Mouse (Mus musculus) adrenal gland (tissue): ENCODE measurements around the gene Pax4.

Source experiments
- intact Hi-C: fragments of 180-260 bp; cut with DNase I; formaldehyde crosslinking; loops from one replicate; pipeline ENCODE4 v1.15.1; 2025
- long read RNA-seq, 2 experiments: library from polyadenylated mRNA; unstranded; transcript quantifications; one replicate each; pipeline ENCODE4 v2.0.0; 2020; ENCODE audit warnings: borderline replicate concordance in 1 of 2; ENCODE audit not compliant: insufficient replicate concordance in 1 of 2

Gene Pax4
- long read RNA-seq, experiment 1 = 0 reads
- long read RNA-seq, experiment 2 = 0 reads

GRCm38 (mm10) chr6:28449253-28449652 is at the start of gene Pax4:
Gene Pax4 (minus strand): TSS chr6:28449353.
- intact Hi-C loops = no loop called here

DNA sequence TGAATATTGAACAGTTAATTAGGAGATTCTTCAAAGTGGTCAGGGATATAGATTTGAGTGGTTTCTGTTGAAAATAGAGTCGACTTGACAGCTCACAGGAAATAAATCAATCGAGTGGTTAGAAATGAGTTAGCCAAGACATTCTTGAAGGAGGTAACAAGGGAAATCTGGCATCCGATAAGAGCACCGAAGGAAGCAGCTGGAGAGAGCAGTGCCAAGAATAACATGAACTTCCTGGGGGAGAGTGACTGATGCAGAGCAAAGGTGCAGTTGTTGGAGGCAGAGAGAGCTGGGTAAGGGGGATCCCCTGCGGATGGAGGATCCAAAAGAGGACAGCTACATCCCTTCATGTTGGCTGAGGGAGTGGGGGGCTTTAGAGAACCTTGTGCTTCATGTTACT is 48.7 kb upstream of the Pax4 start:
- intact Hi-C loops = no loop called here

- intact Hi-C loops = no loop called here
Observed at GRCm38 (mm10) chr6:28491198-28491597, 42.0 kb upstream of the Pax4 start.

GRCm38 (mm10) chr6:28490612-28491011 is 41.5 kb upstream of the Pax4 start:
- intact Hi-C loops = no loop called here

DNA sequence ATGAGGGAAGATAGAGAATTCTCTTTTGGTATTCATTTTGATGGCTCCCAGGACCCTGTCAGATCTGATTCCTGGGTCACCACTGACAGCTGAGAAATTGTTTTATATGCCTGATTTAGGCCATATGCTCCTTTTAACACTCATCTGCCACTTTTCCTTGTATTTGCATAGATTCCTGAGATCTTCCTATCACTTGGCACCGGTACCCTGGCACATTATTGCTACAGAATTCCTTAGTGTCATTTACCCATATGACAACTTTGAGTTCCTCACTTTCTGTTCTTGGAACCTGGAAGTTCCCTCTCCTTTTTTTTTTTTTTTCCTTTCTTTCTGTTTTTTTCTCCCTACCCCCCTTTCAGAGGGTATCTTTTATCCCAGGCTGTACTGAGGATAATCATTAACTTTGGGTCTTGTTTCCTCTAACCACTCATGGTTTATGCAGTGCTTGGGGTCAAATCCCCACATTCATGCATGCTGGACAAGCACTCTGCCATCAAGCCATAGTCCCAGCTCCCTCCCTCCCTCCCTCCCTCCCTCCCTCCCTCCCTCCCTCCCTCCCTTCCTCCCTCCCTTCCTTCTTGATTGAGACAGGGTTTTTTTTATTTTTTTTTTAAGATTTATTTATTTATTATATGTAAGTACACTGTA is 39.2 kb upstream of the Pax4 start:
- intact Hi-C loops = no loop called here

DNA sequence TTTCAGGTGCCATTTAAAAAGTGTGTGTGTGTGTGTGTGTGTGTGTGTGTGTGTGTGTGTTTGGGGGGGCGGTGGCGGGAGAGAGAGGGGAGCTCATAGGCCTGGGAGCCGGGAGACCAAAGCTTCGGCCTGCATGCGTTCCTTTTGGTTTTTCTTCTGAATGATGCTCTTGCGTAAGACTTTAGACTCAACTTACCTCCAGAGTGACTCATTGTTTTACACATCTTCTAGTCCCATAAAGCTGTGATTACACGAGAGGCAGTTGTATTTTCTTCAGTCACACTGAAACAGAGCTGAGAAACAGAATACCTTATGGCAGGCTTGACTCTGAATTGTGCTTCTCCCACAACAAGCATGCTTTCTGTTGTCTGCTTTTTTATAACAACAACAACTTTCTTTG is 37.8 kb upstream of the Pax4 start:
- intact Hi-C loops = no loop called here

DNA sequence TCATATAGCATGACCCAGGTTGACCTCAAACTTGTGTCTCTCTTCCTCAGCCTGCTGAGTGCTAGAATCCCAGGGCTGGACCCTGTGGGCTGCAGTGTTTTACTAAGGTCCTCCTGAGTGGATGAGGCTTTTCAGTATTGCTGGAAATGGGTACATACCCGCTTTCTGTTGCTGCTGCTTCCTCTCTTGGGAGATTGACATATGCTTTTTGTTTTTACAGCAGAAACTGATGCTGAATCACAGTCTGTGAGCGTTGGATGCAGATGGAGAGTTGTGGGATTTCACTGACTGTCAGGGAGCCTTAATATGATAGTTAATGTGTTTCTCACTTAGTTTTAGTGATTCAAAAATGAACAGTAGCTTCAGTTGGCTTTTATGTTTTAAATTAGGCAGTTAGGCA is 37.3 kb upstream of the Pax4 start:
- intact Hi-C loops = no loop called here

DNA sequence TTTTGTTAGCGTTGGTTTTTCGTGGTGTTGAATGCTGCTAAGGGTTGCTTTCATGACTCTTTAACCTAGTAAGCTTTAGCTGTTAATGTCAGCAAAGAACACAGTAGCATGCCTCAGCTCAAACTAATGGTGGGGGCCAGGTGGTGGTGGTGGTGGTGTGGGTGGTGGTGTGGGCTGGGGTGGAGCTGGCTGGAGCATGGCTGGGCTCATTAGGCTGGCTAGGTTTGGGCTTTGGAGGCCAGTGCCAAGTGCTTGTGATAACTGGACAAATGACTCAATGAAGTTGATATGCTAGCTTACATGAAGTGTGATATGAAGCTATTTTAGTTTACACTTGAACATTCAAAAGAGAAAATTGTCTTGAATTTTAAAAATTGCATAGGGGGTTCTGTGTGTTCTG is 36.9 kb upstream of the Pax4 start:
- intact Hi-C loops = no loop called here

DNA sequence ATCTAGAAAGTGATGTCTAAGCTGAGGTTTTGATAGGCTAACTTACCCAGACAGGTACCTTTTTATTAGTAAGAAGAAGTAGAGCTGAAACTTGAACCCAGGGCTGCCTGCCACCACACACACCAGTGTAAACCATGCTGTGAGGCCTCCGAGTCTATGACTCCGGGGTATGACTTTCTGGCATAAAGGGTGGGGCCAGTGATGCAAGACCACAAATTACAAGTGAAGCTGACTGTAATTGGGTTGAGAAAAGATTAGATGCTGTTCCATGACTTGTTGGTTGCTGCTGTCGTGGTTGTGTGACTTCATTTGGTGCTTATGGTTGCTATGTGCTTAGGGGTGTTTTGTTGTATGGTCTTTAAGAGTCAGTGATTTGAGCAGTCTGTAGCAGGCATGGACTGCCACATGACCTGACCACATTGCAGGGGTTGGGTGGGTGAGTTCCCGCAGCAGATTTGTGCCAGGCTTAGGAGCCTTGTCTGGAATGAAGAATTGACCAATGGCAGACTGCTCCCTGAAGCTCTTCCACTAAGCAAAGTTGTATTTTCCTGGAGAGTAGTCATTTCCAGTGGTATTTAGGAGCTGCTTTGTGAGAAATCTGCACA is 33.7 kb upstream of the Pax4 start:
- intact Hi-C loops = no loop called here

DNA sequence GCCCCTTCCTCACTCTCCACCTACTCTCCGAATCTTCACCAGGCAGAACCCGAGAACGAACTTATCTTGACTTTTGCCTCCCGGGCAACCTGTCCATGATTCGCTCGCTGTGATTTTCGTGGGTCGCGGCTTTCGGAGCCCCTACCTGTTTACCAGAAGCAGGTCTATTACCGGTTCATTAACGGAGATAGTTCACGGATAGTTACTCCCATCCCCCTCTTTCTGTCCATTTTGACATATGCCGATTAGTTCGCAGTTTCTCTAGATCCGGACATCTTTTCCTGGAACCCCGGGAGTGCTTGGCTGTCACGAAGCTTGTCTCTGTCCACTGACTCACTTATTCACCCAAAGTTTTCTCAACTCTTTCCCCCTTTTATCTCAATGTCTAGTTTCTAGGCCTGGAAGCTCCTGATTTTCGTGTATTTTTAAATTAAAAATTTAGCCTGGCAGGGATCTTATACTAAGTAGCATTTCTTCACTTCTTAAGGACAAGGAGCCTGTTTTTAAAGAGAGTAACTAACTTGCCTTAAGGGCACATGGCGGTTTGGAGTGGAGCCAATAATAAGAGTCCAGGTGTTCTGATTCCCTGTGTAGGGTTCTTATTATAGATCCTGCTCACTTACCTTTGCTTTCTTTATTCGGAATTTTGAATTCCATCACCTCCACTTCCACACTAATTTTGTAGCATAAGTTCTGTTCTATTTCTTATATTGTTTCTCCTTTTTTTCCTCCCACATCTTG is 31.8 kb upstream of the Pax4 start:
- intact Hi-C loops = no loop called here

GRCm38 (mm10) chr6:28479865-28480751 is 31.0 kb upstream of the Pax4 start:
- intact Hi-C loops = loop anchor here (10.0 kb wide), 1 partner anchor 215 kb away; no protein-coding TSS in a partner anchor

- intact Hi-C loops = loop anchor here (5.0 to 10.0 kb wide), 2 partner anchors 48 to 210 kb away; partner anchors contain the start of genes Fscn3 and Gcc1
Observed at GRCm38 (mm10) chr6:28474839-28475238, 25.7 kb upstream of the Pax4 start, which contains the start of gene Snd1. Gene Snd1 (plus strand): TSS chr6:28475139.

- intact Hi-C loops = loop anchor here (5.0 to 10.0 kb wide), 2 partner anchors 47 to 209 kb away; partner anchors contain the start of genes Fscn3 and Gcc1
Observed at GRCm38 (mm10) chr6:28474211-28474610, 25.1 kb upstream of the Pax4 start.

DNA sequence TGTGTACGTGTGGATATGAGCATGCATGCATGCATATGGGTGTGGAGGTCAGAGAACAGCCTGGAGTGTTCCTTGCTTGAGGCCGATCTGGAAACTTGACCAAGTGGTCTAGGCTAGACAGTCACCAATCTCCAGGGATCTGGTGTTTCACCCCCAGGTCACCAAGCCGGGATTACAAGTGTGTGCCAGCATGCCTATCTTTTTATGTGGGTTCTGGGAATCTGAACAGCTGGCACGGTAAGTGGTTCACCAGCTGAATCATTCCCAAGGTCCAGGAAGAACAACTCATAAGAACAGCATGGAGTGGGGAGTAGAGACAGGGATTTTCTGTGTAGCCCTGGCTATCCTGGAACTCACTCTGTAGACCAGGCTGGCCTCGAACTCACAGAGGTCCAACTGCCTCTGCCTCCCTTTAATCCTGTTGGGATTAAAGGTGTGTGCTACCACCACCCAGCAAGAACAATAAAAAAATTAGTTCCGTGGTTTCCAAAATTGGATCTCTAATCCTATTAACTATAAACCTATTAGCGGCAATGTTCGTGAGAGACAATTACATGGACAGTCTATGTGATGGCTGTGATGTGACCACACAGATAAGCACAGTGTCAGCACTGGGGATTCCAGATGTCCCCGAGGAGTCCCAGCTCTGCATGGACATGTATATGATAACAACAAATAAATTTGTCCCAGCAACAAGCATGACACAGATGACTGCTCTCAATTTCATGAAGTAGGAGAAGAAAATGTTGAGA is 22.3 kb upstream of the Pax4 start:
- intact Hi-C loops = loop anchor here (5.0 to 10.0 kb wide), 2 partner anchors 44 to 207 kb away; partner anchors contain the start of genes Fscn3 and Gcc1

DNA sequence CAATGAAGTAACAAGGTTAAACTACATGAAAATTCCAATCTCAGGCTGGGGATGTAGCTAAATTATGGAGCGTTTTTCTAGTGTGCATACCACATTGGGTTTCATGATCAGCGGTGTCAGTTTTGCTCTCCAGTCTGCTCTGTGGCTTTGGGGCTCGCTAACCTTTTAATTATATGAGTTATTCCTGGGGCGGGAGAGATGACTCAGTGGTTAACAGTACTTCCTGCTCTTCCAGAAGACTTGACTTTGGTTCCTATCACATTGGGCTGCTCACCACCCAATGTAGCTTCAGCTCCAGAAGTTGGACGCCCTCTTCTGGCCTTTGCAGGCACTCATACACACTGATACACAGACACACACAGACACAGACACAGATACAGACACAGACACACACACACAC is 21.5 kb upstream of the Pax4 start:
- intact Hi-C loops = loop anchor here (5.0 to 10.0 kb wide), 2 partner anchors 43 to 206 kb away; partner anchors contain the start of genes Fscn3 and Gcc1

DNA sequence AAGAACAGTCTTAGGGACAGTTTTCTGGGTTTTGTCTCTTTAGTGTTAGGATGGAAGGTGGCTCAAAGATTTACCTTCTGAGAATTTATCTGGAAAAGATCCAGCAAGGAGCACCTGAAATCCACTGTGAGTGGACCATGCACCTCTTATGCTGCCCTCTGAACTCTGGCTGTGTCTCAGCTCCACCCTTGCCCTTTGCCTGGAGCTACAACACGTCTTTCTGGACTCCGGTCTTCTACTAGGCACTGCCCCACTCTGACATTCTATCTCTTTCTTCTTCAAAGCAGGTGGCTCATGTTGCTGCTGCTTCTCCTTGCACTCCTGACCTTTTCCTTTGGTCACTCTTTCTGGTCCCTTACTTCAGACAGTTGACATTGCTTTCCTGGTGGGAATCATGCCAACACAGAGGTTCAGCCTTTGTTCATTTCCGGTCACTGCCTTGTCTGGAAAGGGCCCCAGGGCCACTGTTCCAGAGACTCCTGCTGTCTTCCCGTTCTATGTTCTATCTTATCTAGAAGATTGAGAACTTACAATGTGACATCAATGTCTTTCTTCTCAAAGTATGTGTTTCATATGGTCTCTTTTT is 21.0 kb upstream of the Pax4 start:
- intact Hi-C loops = loop anchor here (5.0 to 10.0 kb wide), 2 partner anchors 43 to 205 kb away; partner anchors contain the start of genes Fscn3 and Gcc1

DNA sequence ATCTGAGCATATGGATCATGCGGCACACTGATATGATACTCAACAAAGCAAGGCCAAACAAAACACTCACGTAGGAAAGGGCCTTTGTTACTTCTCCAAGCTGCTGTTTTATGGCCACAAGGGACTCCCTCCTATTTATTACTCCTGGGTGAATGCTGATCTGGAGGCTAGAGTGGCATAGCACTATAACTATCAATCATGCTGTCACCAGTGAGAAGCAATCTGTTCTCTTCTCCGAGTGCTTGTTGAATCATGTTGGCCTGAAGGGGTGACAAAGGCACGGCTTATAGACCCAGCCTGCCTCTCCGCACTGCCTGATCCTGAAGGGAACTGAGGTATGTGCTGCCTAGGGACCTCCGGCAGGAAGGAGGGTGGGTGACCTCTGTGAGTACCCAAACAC is 15.5 kb upstream of the Pax4 start:
- intact Hi-C loops = loop anchor here (5.0 kb wide), 1 partner anchor 127 kb away; no protein-coding TSS in a partner anchor

- intact Hi-C loops = loop anchor here (5.0 kb wide), 1 partner anchor 123 kb away; no protein-coding TSS in a partner anchor
Observed at GRCm38 (mm10) chr6:28460534-28460933, 11.4 kb upstream of the Pax4 start.

- intact Hi-C loops = no loop called here
Observed at GRCm38 (mm10) chr6:28459221-28459668, 10.1 kb upstream of the Pax4 start.
